Mouse (Mus musculus): Measurements from ENCODE around the gene Gstt4.

GRCm38 (mm10) chr10:75827668-75828360, 5.5 kb upstream of the Gstt4 start:
- TF ChIP-seq E2F4 (IDR thresholded peaks at IDR 0.05; ENCODE audit: borderline replicate concordance, low read depth, low read length) = no peak
- no peak for TF ChIP-seq ZMIZ1 (IDR thresholded peaks at IDR 0.05; ENCODE audit: low read depth, low read length)
- TF ChIP-seq HCFC1 (IDR thresholded peaks at IDR 0.05; ENCODE audit: low read depth, low read length) = no peak
- TF ChIP-seq CTCF (IDR thresholded peaks at IDR 0.05 in 2 of 3, conservative IDR thresholded peaks at IDR 0.05 in 1 of 3; ENCODE audit: control insufficient read depth in 1 of 3, insufficient read depth in 1 of 3, low read depth in 2 of 3, low read length in 3 of 3, poor library complexity in 1 of 3, severe bottlenecking in 1 of 3) = no peak
- no peak for TF ChIP-seq BHLHE40 (IDR thresholded peaks at IDR 0.05; ENCODE audit: borderline replicate concordance, low read depth, low read length)
